Mouse (Mus musculus) right cerebral cortex, adult 2 months (tissue): ENCODE measurements at regions not wholly inside any gene's neighbourhood (a gene's known extent, or its start where the extent isn't known, plus 50 kb on each side); places are given as distances from the start of the nearest gene placed in this dataset.
A peak's percentile ranks its signal among the peaks of the same experiment; 100 is the strongest.

Source experiments
- DNase-seq, 2 experiments: peaks; one replicate each; pipeline ENCODE4 v3.0.0; 2021 to 2022; ENCODE audit warnings: low spot score in 2 of 2

GRCm38 (mm10) chr7:66593619-66594018 is 95.8 kb downstream of the Asb7 start:
- DNase-seq, result no peak

- no peak for DNase-seq
Measured at GRCm38 (mm10) chr7:66591594-66592290, 97.7 kb downstream of the Asb7 start.

- DNase-seq, result no peak
Measured at GRCm38 (mm10) chr7:66586511-66586910, 102.9 kb downstream of the Asb7 start.

GRCm38 (mm10) chr7:66580687-66581151 is 108.7 kb downstream of the Asb7 start:
- DNase-seq, result peak; percentile 4 to 5

GRCm38 (mm10) chr7:66576261-66576660 is 113.1 kb downstream of the Asb7 start:
- DNase-seq, result peak; percentile 3 to 6

GRCm38 (mm10) chr7:66571451-66571850 is 117.9 kb downstream of the Asb7 start:
- DNase-seq, result no peak

GRCm38 (mm10) chr7:66547694-66548093 is 120.4 kb upstream of the Aldh1a3 start:
- DNase-seq, result no peak

GRCm38 (mm10) chr7:66545184-66545583 is 117.9 kb upstream of the Aldh1a3 start:
- no peak for DNase-seq

GRCm38 (mm10) chr7:66544352-66545053 is 117.2 kb upstream of the Aldh1a3 start:
- DNase-seq, result no peak

GRCm38 (mm10) chr7:66532596-66532995 is 105.3 kb upstream of the Aldh1a3 start:
- DNase-seq, result no peak

- DNase-seq, result no peak
Measured at GRCm38 (mm10) chr7:66532048-66532447, 104.7 kb upstream of the Aldh1a3 start.

- DNase-seq, result no peak
Measured at GRCm38 (mm10) chr7:66531111-66531510, 103.8 kb upstream of the Aldh1a3 start.

GRCm38 (mm10) chr7:66528881-66529280 is 101.6 kb upstream of the Aldh1a3 start:
- DNase-seq, result no peak

GRCm38 (mm10) chr7:66523959-66524358 is 96.6 kb upstream of the Aldh1a3 start:
- no peak for DNase-seq

- no peak for DNase-seq
Measured at GRCm38 (mm10) chr7:66521522-66521921, 94.2 kb upstream of the Aldh1a3 start.

GRCm38 (mm10) chr7:66516143-66516542 is 88.8 kb upstream of the Aldh1a3 start:
- no peak for DNase-seq

GRCm38 (mm10) chr7:66513411-66513810 is 86.1 kb upstream of the Aldh1a3 start:
- no peak for DNase-seq

- no peak for DNase-seq
Measured at GRCm38 (mm10) chr7:66505734-66506133, 78.4 kb upstream of the Aldh1a3 start.

GRCm38 (mm10) chr7:66504519-66504918 is 77.2 kb upstream of the Aldh1a3 start:
- DNase-seq, result no peak

GRCm38 (mm10) chr7:66501425-66501824 is 74.1 kb upstream of the Aldh1a3 start:
- DNase-seq, result no peak

GRCm38 (mm10) chr7:66497480-66497879 is 70.2 kb upstream of the Aldh1a3 start:
- no peak for DNase-seq

GRCm38 (mm10) chr7:66493216-66493885 is 66.0 kb upstream of the Aldh1a3 start:
- DNase-seq, result no peak

GRCm38 (mm10) chr7:66492748-66493147 is 65.4 kb upstream of the Aldh1a3 start:
- no peak for DNase-seq
